Mouse (Mus musculus): ENCODE results near the gene Galnt18.

The Galnt18 gene

DNA sequence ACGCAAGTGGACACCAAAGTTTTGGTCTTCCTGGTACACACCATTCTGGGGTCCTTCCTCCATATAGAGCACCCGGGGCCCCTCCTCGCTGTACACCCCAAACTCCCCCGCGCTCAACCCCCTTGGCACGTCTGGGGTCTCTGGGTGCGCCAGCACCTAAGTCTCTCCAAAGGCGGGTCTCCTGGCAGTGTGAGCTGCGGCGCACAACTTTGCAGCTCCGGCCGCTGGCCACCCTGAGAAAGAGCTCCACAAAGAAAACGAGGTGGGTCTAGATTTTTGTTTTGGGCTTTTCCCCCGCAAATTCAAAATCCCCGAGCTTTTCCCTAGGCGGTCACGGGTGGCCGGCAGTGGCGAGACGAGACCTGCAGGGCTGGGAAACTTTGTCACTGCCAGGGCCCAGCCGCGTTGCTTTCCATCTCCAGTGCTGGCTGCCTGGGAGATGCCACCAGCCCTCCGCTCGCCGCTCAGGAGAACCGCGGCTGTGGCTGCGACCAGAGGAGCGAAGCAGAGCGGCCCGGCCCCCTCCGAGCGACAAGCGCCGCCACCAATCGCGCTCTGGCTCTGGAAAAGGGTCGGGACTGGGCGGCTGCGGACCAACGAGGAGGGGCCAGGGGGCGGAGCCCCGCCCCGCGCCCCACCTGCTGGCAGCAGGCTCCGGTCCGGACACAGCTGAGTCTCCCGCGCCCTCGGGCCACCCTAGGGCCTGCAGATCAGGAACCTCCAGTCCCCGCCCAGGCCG lies at the start of gene Galnt18:
Gene Galnt18, minus strand, starts transcription at position 474 of the 739 bp plus-strand sequence.
- DNase-seq (ENCODE audit: low spot score in 2 of 2) = peak; percentile 91 to 94

DNA sequence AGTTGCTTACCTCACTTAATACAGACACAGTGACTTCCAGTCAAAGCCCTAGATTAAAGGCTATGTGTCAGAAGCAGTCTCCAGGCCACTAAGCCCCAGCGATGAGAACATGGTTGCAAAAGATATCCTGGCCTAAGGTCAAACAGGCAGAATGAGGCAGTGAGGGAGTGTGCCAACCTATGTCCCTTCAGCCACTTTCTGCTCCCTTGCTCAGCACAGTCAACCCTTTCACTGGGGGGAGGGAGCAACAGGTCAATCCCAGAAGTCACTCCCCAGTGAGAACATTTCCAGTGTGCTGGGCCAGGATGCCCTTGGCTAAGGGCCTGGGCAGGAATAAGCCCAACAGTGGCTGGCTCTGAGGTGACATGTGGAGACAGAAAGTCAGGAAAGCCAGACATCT lies 47.6 kb upstream of the Galnt18 start:
- no peak for DNase-seq (ENCODE audit: low spot score in 2 of 2)

GRCm38 (mm10) chr7:111813093-111813492 lies 33.3 kb upstream of the Galnt18 start:
- peak; percentile 8 to 16 for DNase-seq (ENCODE audit: low spot score in 2 of 2)

- DNase-seq (ENCODE audit: low spot score in 2 of 2) = no peak
Observed at GRCm38 (mm10) chr7:111811036-111811435, 31.3 kb upstream of the Galnt18 start.

GRCm38 (mm10) chr7:111809796-111810195 lies 30.0 kb upstream of the Galnt18 start:
- DNase-seq (ENCODE audit: low spot score in 2 of 2) = no peak

DNA sequence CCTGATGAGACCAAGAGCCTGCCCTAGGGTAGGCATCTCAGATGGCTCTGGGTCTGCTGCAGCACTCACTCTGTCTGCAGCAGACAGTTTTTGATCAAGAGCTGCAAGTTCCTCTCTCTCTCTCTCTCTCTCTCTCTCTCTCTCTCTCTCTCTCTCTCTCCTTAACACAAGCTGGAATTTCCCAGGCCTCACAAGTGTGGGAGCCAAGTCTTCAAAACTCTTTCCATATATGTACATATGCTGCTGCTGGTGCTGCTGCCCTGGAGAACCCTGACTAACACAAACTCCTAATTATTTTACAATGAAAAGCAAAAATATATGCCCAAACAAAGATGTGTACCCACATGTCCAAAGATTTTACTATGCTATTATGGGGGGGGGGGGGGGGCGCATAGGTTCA lies 26.3 kb upstream of the Galnt18 start:
- DNase-seq (ENCODE audit: low spot score in 2 of 2) = no peak

DNA sequence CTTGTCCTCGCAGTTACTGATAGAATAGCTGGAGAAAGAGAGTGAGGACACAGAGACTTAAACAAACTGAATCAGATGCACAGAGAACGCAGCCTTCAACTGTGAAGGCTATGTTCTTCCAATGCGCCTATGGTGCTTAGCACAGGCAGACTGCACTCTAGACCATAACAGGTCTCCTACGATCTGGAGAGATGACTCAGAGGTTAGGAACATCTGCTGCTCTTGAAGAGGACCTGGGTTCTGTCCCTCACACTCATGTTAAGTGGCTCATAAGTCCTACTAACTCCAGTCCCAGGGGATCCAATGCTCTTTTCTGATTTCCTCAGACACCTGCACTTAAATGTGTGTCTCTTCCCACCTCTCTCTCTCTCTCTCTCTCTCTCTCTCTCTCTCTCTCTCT lies 24.9 kb upstream of the Galnt18 start:
- DNase-seq (ENCODE audit: low spot score in 2 of 2) = no peak

DNA sequence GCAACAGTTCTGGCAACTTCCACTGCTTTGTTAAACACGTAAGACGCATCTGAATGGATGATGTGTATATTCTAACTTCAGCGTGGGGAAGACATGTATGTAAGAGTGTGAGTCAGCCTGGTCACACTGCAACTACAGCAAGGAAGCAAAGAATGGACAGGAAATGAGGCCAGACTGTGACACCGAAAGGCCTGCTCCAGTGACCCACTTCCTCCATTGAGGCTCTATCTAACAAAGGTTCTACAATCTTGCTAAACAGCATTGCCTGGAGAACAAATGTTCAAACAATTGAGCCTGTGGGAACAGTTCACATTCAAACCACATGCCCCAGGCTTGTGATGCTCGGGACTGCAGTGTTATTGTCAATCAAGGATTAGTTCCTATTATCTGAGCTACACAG lies 21.0 kb upstream of the Galnt18 start:
- no peak for DNase-seq (ENCODE audit: low spot score in 2 of 2)

DNA sequence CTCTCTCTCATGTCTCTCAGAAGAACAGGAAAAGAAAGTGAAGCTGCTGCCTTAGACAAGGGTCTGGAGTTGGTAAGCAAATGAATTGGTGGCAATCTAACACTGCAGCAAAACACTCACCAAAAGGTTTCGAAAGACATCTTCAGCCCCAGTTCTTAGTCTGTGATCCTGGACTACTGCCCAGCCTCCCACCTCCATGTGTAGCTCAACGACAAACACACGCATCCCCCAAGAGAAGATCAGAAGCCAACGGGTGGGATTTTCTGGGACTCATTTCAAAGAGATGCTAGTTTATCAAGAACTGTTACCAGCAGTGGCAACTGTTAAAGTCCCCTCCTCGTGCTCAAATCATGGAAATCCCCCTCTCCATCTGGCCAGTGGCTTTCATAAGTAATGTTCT lies 20.3 kb upstream of the Galnt18 start:
- DNase-seq (ENCODE audit: low spot score in 2 of 2) = peak; percentile 13 to 16

DNA sequence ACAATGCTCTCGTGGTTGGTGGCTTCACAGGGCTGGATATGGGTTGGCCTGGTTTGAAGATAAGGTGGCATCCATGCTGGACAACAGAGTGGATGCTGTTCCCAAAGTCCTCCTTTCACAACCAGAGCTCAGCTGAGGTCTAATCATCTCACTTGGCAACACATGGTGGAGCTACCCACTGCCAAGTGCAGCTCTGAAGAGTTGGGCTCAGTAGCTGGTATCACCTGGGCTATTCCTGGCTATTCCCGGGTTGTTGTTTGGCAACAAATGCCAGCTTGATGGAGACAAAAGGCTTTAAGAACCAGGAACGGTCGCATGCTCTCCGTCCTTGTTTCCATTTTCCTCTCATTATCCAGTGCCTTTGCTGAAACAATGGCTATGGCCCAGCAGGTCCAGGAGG lies 19.2 kb upstream of the Galnt18 start:
- DNase-seq (ENCODE audit: low spot score in 2 of 2) = no peak

DNA sequence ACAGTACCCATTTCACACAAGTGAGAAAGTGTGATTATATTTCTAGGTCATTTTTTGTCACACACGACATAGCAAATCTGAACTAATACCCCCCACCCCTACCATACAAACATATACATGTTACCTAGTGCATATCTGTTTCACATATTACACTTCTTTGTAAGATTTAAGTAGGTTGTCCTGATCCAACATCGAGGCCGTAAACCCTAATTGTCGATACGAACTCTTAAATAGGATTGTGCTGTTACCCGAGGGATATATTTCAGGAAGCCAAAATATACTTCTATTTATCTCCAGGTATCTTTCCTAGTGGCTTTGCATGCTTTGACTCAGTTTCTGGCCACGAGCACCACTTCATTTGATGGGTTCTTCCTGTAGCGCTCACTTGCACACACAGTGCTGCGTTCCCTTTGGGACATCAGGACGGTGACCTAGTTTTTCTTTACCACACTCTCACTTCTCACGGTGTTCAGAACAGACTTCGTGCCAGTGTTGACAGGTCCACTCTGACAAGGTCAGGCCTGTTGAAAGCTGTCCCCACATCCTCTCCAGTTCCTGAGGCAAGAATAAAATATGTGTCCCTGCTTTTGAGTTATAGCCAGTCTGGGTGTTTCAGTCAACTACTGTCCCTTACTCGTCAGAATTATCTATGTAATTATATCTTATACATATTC lies 17.7 kb upstream of the Galnt18 start:
- DNase-seq (ENCODE audit: low spot score in 2 of 2) = no peak

GRCm38 (mm10) chr7:111795059-111795458 lies 15.3 kb upstream of the Galnt18 start:
- no peak for DNase-seq (ENCODE audit: low spot score in 2 of 2)

DNA sequence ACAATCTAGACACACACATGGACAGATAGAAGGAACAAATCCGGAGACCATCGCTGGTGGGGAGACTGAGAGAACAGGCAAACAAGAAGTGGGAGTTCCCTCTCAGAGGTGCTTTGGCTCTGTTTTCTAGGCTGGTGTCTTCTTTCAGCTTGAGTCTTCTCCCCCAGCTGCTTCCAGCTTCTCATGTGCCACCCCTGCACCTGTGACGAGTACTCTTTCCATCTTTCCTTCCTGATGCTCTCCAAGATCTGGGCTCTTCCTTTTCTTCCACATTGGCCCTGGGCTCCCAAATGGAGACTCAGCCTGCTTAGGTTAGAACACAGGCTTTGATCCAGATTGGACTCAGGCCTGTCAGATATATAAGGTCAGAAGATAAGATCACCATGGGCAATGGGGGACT lies 12.4 kb upstream of the Galnt18 start:
- DNase-seq (ENCODE audit: low spot score in 2 of 2) = no peak

DNA sequence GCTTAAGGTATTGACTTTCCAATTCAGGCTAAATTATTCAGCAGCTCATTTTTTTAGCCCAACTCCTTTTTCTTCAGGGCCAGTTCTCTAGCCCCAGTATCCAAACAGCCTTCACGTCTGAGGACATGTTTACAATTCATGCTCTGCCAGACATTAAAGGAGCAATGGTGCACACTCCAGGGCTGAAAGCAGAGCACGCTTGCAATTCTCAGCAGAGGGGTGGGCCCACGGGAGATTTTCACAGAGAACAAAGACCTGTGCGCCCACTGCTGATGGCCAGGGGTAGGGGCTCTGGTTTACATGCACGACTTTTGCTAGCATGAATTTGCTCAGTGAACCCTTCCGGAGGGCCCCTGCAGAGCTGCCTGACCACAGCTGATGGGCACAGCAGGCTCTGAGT lies 11.6 kb upstream of the Galnt18 start:
- DNase-seq (ENCODE audit: low spot score in 2 of 2) = no peak

DNA sequence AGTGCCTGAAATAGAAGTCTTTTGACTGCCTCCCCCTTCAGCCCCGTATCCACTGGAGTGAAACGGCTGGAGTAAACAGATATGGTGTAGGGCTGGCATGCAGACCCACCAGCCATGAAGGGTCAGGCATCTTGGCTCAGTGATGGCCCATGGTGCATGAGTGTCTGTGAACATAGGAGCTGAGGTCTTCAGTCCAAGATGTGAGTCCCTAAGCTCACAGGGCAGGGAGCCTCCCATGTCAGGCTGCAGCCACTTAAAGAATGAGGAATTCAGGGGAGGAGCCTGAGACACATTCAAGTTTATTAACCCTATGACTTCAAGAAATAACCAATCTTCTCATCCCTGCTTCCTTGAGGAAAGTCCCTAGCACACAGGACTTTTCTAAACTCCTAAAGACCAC lies 8.1 kb upstream of the Galnt18 start:
- DNase-seq (ENCODE audit: low spot score in 2 of 2) = no peak

DNA sequence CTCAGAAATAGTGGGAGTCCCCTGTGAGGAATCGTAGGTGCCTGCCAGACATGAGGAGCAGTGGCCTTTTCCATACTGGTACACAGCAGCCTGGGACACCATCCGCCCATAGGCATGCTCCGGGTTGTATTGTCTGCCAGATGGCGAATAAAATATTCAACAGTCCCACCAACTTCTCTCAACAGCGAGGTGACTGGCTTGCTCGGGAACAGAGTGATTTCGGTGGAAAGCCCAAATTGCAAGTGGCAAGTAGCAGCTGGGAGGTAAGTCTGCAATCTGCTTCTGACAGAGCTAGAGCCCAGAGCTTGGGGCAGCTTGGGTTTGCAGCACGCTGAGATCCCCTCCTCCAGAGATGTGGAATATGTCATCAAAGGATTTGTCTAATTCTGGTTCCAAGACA lies 5.7 kb upstream of the Galnt18 start:
- peak; percentile 62 to 77 for DNase-seq (ENCODE audit: low spot score in 2 of 2)

GRCm38 (mm10) chr7:111782126-111782525 lies 2.3 kb upstream of the Galnt18 start:
- peak; percentile 79 to 81 for DNase-seq (ENCODE audit: low spot score in 2 of 2)

DNA sequence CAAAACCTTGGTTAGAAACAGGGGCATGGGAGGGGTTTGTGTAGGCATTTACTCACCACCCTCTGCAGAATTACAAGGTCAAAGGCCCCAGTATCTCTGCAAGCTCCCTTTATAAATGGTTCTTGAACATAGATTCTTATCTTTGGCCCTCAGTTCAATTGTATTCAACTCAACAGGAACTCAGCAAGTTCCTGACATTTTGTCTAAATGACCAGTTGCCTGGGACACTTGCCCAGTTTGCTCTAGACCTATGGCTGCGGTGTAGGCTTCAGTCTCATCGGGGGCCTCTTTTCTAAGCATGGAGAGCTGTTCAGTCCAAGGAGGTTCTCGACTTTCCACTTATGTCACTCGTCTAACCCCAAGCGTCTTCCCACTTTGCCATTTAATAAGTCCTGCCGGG lies 1.5 kb upstream of the Galnt18 start:
- no peak for DNase-seq (ENCODE audit: low spot score in 2 of 2)

DNA sequence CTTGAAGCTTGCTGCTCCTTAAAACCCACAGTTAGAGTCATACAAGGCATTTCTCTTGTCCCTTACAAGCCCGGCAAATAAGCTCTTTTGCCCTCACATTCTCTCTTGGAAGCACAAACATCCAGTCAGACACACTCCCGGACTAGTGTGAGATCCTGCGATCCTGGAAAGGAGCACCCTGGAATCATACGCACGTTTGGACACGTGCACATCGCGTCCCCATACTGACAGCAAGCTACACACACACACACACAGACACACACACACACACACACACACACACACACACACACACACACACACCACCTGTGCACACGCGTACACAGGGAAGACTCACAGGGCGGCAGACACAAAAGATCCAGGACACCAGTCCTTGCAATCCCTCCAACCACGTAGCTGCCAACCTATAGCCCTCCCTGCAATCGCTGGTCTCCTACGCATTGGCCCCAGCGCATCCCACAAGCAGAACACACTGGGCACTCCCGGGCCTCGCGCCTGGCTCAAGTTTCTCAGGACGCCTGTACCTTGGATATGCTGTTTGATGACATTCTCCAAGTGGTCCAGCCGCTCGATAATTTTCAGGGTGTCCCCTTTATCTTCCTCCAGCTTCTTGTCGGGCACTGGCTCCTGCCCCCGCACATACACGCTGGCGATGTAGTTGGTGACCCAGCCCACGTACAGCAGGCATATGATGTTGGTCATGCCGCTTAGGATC lies 831 bp downstream of the Galnt18 start:
- DNase-seq (ENCODE audit: low spot score in 2 of 2) = peak; percentile 41 to 46

DNA sequence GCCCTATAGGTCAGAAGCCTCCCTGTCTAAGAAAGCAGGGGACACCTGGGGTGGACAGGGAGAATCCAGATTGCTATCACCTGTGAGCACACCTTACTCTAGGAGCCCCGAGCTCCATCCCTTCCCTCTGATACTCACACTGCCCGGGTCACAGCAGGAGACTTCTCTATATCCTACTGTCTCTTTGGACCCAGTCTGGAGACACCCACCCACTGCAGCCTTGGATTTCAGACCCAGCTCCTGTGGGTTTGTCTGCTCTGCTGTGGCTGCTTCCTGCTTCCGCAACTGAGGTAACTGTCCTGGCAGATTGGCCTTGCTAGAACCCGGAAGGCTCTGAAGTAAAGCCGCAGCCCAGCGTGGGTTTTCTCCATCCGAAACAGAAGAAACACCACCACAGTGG lies 1.6 kb downstream of the Galnt18 start:
- no peak for DNase-seq (ENCODE audit: low spot score in 2 of 2)

DNA sequence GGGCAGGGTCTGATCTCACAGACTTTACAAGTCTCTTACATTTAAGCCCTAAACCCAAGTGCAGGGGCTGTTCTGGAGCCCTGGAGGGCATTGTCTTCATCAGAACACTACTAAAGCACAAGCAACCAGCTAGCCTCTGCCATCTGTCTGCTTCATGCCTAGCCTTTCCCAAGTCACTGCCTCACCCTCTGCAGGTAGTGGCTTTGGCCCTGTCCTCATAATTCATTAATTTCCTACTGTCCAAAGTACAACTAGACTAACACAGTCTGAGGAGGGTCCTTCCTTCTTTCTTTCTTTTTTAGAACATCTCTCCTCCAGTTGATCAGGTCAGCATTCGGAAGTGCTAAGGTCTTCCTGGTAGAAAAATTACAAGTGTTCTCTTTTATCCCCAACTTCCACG lies 2.6 kb downstream of the Galnt18 start:
- DNase-seq (ENCODE audit: low spot score in 2 of 2) = no peak

- no peak for DNase-seq (ENCODE audit: low spot score in 2 of 2)
Observed at GRCm38 (mm10) chr7:111776160-111776559, 3.6 kb downstream of the Galnt18 start.

GRCm38 (mm10) chr7:111772398-111772797 lies 7.4 kb downstream of the Galnt18 start:
- no peak for DNase-seq (ENCODE audit: low spot score in 2 of 2)

Measured in frontal cortex, postnatal 36 days (tissue).